Mouse (Mus musculus) kidney, adult 8-10 months (tissue): ENCODE results near the gene Arrdc2.
A peak's percentile ranks its signal among the peaks of the same experiment; 100 is the strongest.

ENCODE experiments used
- DNase-seq, 2 experiments: peaks; one replicate each; pipeline ENCODE4 v3.0.0; 2022

The Arrdc2 gene

GRCm38 (mm10) chr8:70806541-70806940 is 33.0 kb downstream of the Arrdc2 start:
- no peak for DNase-seq

- peak; percentile 83 to 84 for DNase-seq
Measured at GRCm38 (mm10) chr8:70804481-70805206, 34.9 kb downstream of the Arrdc2 start, which contains the start of gene Mast3. Gene Mast3, minus strand, starts transcription at chr8:70805054.

GRCm38 (mm10) chr8:70803761-70804480 is 35.6 kb downstream of the Arrdc2 start:
- DNase-seq = no peak

GRCm38 (mm10) chr8:70802786-70803510 is 36.6 kb downstream of the Arrdc2 start:
- DNase-seq = no peak

- DNase-seq = no peak
Measured at GRCm38 (mm10) chr8:70801830-70802229, 37.7 kb downstream of the Arrdc2 start.

- DNase-seq = no peak
Measured at GRCm38 (mm10) chr8:70801156-70801555, 38.4 kb downstream of the Arrdc2 start.

GRCm38 (mm10) chr8:70800648-70801047 is 38.9 kb downstream of the Arrdc2 start:
- DNase-seq = no peak

- DNase-seq = peak in 1 of 2 experiments; percentile 84
Measured at GRCm38 (mm10) chr8:70798281-70798680, 41.2 kb downstream of the Arrdc2 start.

GRCm38 (mm10) chr8:70797081-70798070 is 42.1 kb downstream of the Arrdc2 start:
- peak; percentile 92 to 94 for DNase-seq

GRCm38 (mm10) chr8:70796403-70797080 is 43.0 kb downstream of the Arrdc2 start:
- no peak for DNase-seq

GRCm38 (mm10) chr8:70795370-70795769 is 44.1 kb downstream of the Arrdc2 start:
- no peak for DNase-seq

GRCm38 (mm10) chr8:70794215-70794614 is 45.3 kb downstream of the Arrdc2 start:
- DNase-seq = no peak

GRCm38 (mm10) chr8:70792700-70793099 is 46.8 kb downstream of the Arrdc2 start:
- peak; percentile 91 to 94 for DNase-seq

- peak; percentile 97 to 98 for DNase-seq
Measured at GRCm38 (mm10) chr8:70791975-70792691, 47.4 kb downstream of the Arrdc2 start.

GRCm38 (mm10) chr8:70791294-70791701 is 48.2 kb downstream of the Arrdc2 start:
- no peak for DNase-seq

- DNase-seq = no peak
Measured at GRCm38 (mm10) chr8:70790846-70791245, 48.7 kb downstream of the Arrdc2 start.

GRCm38 (mm10) chr8:70789046-70789445 is 50.5 kb downstream of the Arrdc2 start:
- no peak for DNase-seq

GRCm38 (mm10) chr8:70787941-70788667 is 51.4 kb downstream of the Arrdc2 start:
- DNase-seq = peak in 1 of 2 experiments; percentile 34

- DNase-seq = no peak
Measured at GRCm38 (mm10) chr8:70787051-70787445, 52.5 kb downstream of the Arrdc2 start.
